Mouse (Mus musculus) MEL (cell line): ENCODE data around the gene Lats2. TPM values are rescaled to one million over a fixed set of nuclear protein-coding genes. Genes with fewer than 3 reads are reported as not detected.

Experiments
- DNase-seq: peaks from one replicate; pipeline ENCODE4 v3.0.0; 2011; ENCODE audit warnings: low read depth, low spot score
- H3K27ac ChIP-seq: 2 replicates; pipeline ENCODE4 v1.5.1; 2012; ENCODE audit warnings: low read depth, mild to moderate bottlenecking, control low read depth, low read length, moderate library complexity; ENCODE audit not compliant: control insufficient read depth
- H3K27me3 ChIP-seq, 2 experiments: fragments of 150-350 bp in 1 of 2; sonication (generic) in 1 of 2; 2 replicates each; pipeline ENCODE4 v1.6.1; 2012; ENCODE audit warnings: low read length in 2 of 2, mild to moderate bottlenecking in 2 of 2, improper control_type of control experiment in 1 of 2, moderate library complexity in 1 of 2; ENCODE audit not compliant: insufficient read depth in 2 of 2, control insufficient read depth in 1 of 2
- H3K36me3 ChIP-seq, 2 experiments: 2 replicates each; pipeline ENCODE4 v1.6.1; 2012 to 2014; ENCODE audit warnings: low read length in 2 of 2, improper control_type of control experiment in 1 of 2, inconsistent platforms in 1 of 2, mild to moderate bottlenecking in 1 of 2; ENCODE audit not compliant: insufficient read depth in 2 of 2, control insufficient read depth in 1 of 2
- H3K4me1 ChIP-seq, 2 experiments: fragments of 150-350 bp in 1 of 2; sonication (generic) in 1 of 2; 2 replicates each; pipeline ENCODE4 v1.6.1; 2012; ENCODE audit warnings: low read length in 2 of 2, improper control_type of control experiment in 1 of 2, mild to moderate bottlenecking in 1 of 2; ENCODE audit not compliant: insufficient read depth in 2 of 2, control insufficient read depth in 1 of 2
- H3K4me3 ChIP-seq, 2 experiments: fragments of 150-350 bp in 1 of 2; sonication (generic) in 1 of 2; 2 replicates each; pipeline ENCODE4 v1.5.1; 2012; ENCODE audit warnings: low read depth in 2 of 2, low read length in 2 of 2, mild to moderate bottlenecking in 2 of 2, moderate library complexity in 2 of 2, control low read depth in 1 of 2, improper control_type of control experiment in 1 of 2; ENCODE audit not compliant: control insufficient read depth in 1 of 2, insufficient read depth in 1 of 2
- H3K79me2 ChIP-seq: 2 replicates; pipeline ENCODE4 v1.6.1; 2012; ENCODE audit warnings: mild to moderate bottlenecking, low read length, moderate library complexity; ENCODE audit not compliant: control insufficient read depth, poor library complexity, insufficient read depth
- H3K9ac ChIP-seq: 2 replicates; pipeline ENCODE4 v1.6.1; 2012; ENCODE audit warnings: low read depth, mild to moderate bottlenecking, control low read depth, low read length, moderate library complexity; ENCODE audit not compliant: control insufficient read depth, poor library complexity, severe bottlenecking
- H3K9me3 ChIP-seq: fragments of 150-350 bp; sonication (generic); replicated peaks from 2 replicates; pipeline ENCODE4 v1.6.1; 2012; ENCODE audit warnings: mild to moderate bottlenecking, low read length, improper control_type of control experiment, moderate library complexity; ENCODE audit not compliant: insufficient read depth
- BHLHE40 ChIP-seq: IDR thresholded peaks from 2 replicates; pipeline ENCODE4 v1.6.1; 2012; ENCODE audit warnings: low read depth, mild to moderate bottlenecking, inconsistent platforms, low read length, improper control_type of control experiment, borderline replicate concordance
- CHD1 ChIP-seq: IDR thresholded peaks from 2 replicates; pipeline ENCODE4 v1.6.1; 2012; ENCODE audit warnings: low read depth, mild to moderate bottlenecking, inconsistent platforms, low read length, improper control_type of control experiment
- CHD2 ChIP-seq: IDR thresholded peaks from 2 replicates; pipeline ENCODE4 v1.6.1; 2011; ENCODE audit warnings: low read length, improper control_type of control experiment
- E2F4 ChIP-seq: IDR thresholded peaks from 2 replicates; pipeline ENCODE4 v1.6.1; 2011; ENCODE audit warnings: low read depth, low read length, improper control_type of control experiment, borderline replicate concordance
- ELF1 ChIP-seq: IDR thresholded peaks from 2 replicates; pipeline ENCODE4 v1.6.1; 2014; ENCODE audit warnings: low read depth, mild to moderate bottlenecking, inconsistent platforms, low read length, improper control_type of control experiment, moderate library complexity
- ETS1 ChIP-seq: IDR thresholded peaks from 2 replicates; pipeline ENCODE4 v1.6.1; 2012; ENCODE audit warnings: low read depth, mild to moderate bottlenecking, inconsistent platforms, low read length, improper control_type of control experiment, moderate library complexity
- GABPA ChIP-seq: IDR thresholded peaks from 2 replicates; pipeline ENCODE4 v1.6.1; 2012; ENCODE audit warnings: low read depth, mild to moderate bottlenecking, inconsistent platforms, low read length, improper control_type of control experiment, moderate library complexity
- GATA1 ChIP-seq: IDR thresholded peaks from 2 replicates; pipeline ENCODE4 v1.6.1; 2011; ENCODE audit warnings: low read depth, low read length, improper control_type of control experiment
- HCFC1 ChIP-seq: IDR thresholded peaks from 2 replicates; pipeline ENCODE4 v1.6.1; 2012; ENCODE audit warnings: low read depth, mild to moderate bottlenecking, inconsistent platforms, low read length, improper control_type of control experiment, moderate library complexity
- JUND ChIP-seq: IDR thresholded peaks from 2 replicates; pipeline ENCODE4 v1.6.1; 2011; ENCODE audit warnings: low read depth, mild to moderate bottlenecking, improper control_type of control experiment, low read length
- MAFK ChIP-seq: IDR thresholded peaks from 2 replicates; pipeline ENCODE4 v1.6.1; 2011; ENCODE audit warnings: low read depth, mild to moderate bottlenecking, low read length, improper control_type of control experiment, borderline replicate concordance
- MAX ChIP-seq: IDR thresholded peaks from 2 replicates; pipeline ENCODE4 v1.6.1; 2011; ENCODE audit warnings: low read length, improper control_type of control experiment
- MAZ ChIP-seq: IDR thresholded peaks from 2 replicates; pipeline ENCODE4 v1.6.1; 2012; ENCODE audit warnings: low read depth, mild to moderate bottlenecking, inconsistent platforms, low read length, improper control_type of control experiment
- MEF2A ChIP-seq: IDR thresholded peaks from 2 replicates; pipeline ENCODE4 v1.6.1; 2014; ENCODE audit warnings: low read depth, mild to moderate bottlenecking, inconsistent platforms, low read length, improper control_type of control experiment; ENCODE audit not compliant: poor library complexity, insufficient replicate concordance, severe bottlenecking; ENCODE audit errors: extremely low read depth
- MYB ChIP-seq: IDR thresholded peaks from 2 replicates; pipeline ENCODE4 v1.6.1; 2011; ENCODE audit warnings: mild to moderate bottlenecking, low read depth, low read length, improper control_type of control experiment
- MYC ChIP-seq: IDR thresholded peaks from 2 replicates; pipeline ENCODE4 v1.6.1; 2011; ENCODE audit warnings: low read depth, mild to moderate bottlenecking, low read length, improper control_type of control experiment, moderate library complexity
- NELFE ChIP-seq: IDR thresholded peaks from 2 replicates; pipeline ENCODE4 v1.6.1; 2011; ENCODE audit warnings: low read depth, low read length, improper control_type of control experiment
- NRF1 ChIP-seq: IDR thresholded peaks from 2 replicates; pipeline ENCODE4 v1.6.1; 2014; ENCODE audit warnings: low read depth, mild to moderate bottlenecking, inconsistent platforms, low read length, improper control_type of control experiment, moderate library complexity; ENCODE audit not compliant: poor library complexity, insufficient read depth, severe bottlenecking
- POLR2A ChIP-seq, 2 experiments: IDR thresholded peaks; 2 replicates each; pipeline ENCODE4 v1.6.1; 2011 to 2012; ENCODE audit warnings: low read length in 2 of 2, mild to moderate bottlenecking in 2 of 2, control low read depth in 1 of 2, improper control_type of control experiment in 1 of 2, low read depth in 1 of 2, moderate library complexity in 1 of 2; ENCODE audit not compliant: control insufficient read depth in 1 of 2, insufficient read depth in 1 of 2, poor library complexity in 1 of 2
- POLR2AphosphoS2 ChIP-seq: IDR thresholded peaks from 2 replicates; pipeline ENCODE4 v1.6.1; 2011; ENCODE audit warnings: low read length, improper control_type of control experiment
- SMC3 ChIP-seq: IDR thresholded peaks from 2 replicates; pipeline ENCODE4 v1.6.1; 2011; ENCODE audit warnings: low read depth, low read length, improper control_type of control experiment
- TBP ChIP-seq: IDR thresholded peaks from 2 replicates; pipeline ENCODE4 v1.8.0; 2011; ENCODE audit warnings: low read depth, low read length, improper control_type of control experiment
- TCF12 ChIP-seq: IDR thresholded peaks from 2 replicates; pipeline ENCODE4 v1.6.1; 2014; ENCODE audit warnings: low read depth, mild to moderate bottlenecking, inconsistent platforms, low read length, improper control_type of control experiment, moderate library complexity
- USF1 ChIP-seq: IDR thresholded peaks from 2 replicates; pipeline ENCODE4 v1.6.1; 2014; ENCODE audit warnings: low read depth, mild to moderate bottlenecking, inconsistent platforms, low read length, improper control_type of control experiment, moderate library complexity
- USF2 ChIP-seq, 2 experiments: IDR thresholded peaks; 2 replicates each; pipeline ENCODE4 v1.6.1; 2011 to 2012; ENCODE audit warnings: improper control_type of control experiment in 2 of 2, low read length in 2 of 2, borderline replicate concordance in 1 of 2, inconsistent platforms in 1 of 2, low read depth in 1 of 2, mild to moderate bottlenecking in 1 of 2; ENCODE audit not compliant: insufficient read depth in 1 of 2
- ZC3H11A ChIP-seq: IDR thresholded peaks from 2 replicates; pipeline ENCODE4 v1.6.1; 2012; ENCODE audit warnings: low read depth, mild to moderate bottlenecking, inconsistent platforms, low read length, improper control_type of control experiment
- ZKSCAN1 ChIP-seq: IDR thresholded peaks from 2 replicates; pipeline ENCODE4 v1.6.1; 2012; ENCODE audit warnings: low read depth, mild to moderate bottlenecking, inconsistent platforms, low read length, improper control_type of control experiment, moderate library complexity
- ZMIZ1 ChIP-seq: IDR thresholded peaks from 2 replicates; pipeline ENCODE4 v1.6.1; 2012; ENCODE audit warnings: low read depth, mild to moderate bottlenecking, inconsistent platforms, low read length, improper control_type of control experiment, moderate library complexity
- polyA plus RNA-seq, 2 experiments: library from polyadenylated mRNA; stranded (reverse) in 1 of 2; unstranded in 1 of 2; fragments of >175 nt in 1 of 2; fragments of >200 nt in 1 of 2; gene quantifications; 2 replicates each; pipeline versions ENCODE4 v1.2.1 to v1.2.4; 2012; ENCODE audit warnings: low replicate concordance in 2 of 2, low read depth in 1 of 2; ENCODE audit not compliant: insufficient read length in 2 of 2, insufficient read depth in 1 of 2, missing spikeins in 1 of 2
- total RNA-seq: library from RNA; depleted of rRNA; stranded (reverse); fragments of 300-350 nt; gene quantifications from 2 replicates; pipeline ENCODE4 v1.2.3, GENCODE M21; 2012

Lats2 gene
- total and polyA plus RNA-seq, 3 experiments, result 1.1 to 2.6 TPM; not detected in 1

DNA sequence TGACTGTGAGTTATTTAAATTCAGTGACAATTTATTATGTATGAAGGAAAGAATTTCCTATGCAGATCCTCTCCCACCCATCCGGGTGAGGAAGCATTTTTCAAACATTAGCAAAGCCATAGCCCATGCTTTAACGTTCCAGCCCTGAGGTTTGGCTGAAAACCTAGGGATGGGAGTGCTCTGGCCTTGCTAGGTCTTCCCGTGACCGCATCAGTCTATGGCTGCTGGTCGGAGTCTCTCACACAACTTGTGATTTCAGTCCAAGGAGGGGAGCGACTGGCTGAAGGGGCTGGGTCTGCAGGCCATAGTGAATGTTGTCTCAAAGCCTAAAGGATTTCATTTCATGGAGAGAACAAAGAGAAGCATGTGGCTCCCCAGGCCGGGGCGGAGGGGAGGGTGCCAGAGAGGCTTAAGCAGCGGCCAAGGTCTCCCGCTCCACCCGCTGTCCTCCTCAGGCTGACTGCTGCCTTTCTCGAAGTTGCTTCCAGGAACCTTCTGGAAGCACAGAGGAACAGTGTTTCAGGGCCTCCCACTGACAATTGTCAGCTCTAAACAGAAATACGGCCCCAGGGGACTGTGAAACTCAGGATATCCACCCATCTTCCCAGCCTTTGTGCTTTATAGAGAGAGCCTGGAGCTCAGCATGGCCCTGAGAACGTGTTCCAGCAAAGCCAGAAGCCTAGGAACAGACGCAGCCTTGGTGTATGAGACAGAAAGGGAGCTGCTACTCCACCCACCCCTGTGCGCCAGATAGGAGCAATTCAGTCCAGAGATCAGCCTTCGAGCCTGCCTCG is 50.9 kb downstream of the Lats2 start:
- DNase-seq, result no peak
- Histone ChIP-seq H3K79me2 (no peaks in the 10 kb centered on the region), H3K4me1 (peaks cover 0 to under 1% of the 10 kb centered on the region in 2 experiments; a peak in 1 of 4 replicates), H3K36me3 (no peaks in the 10 kb centered on the region), H3K4me3 (no peak overlapping the region), H3K9ac (no peak overlapping the region), H3K9me3 (no peaks in the 10 kb centered on the region), H3K27me3 (no peaks in the 10 kb centered on the region), H3K27ac (no peak overlapping the region)
- TF ChIP-seq HCFC1, result no peak
- TF ChIP-seq MYB, result no peak
- no peak for TF ChIP-seq SMC3
- TF ChIP-seq ELF1, result no peak

DNA sequence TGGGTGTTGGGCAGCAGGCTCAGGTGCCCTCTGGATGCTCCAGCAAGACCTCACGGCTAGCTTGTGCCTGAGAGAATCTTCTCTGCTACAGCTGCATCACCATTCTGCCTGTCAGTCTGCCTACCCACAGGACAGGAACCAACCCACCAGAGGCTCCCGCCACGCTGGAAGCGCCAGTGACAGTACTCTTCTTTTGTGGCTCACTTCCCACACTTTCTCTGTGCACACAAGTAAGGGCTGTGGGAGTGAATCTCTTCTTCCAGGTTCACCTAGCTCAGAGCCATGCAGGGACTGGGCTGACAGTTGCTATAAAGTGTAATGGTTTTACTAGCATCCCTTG is 51.5 kb downstream of the Lats2 start:
- no peak for DNase-seq

DNA sequence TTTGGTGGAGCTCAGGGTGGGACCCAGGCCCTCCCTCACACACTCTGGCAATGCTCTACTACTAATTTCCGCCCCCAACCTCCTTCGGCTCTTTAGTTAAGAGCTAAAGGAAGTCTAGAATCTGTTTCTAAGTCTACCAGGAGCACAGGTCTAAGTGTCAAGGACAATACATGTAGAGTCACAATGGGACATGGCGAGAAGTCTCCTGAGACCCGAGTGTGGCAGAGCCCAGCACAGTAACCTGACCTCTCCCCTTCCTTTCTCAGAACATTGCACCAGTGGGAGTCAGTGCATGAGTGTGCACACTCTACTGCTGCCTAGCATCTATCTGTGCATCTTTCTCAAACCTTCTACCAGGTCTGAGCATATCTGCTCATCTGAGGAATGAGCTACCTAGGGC is 52.4 kb downstream of the Lats2 start:
- H3K4me3 ChIP-seq, result no peak overlapping the region
- H3K9ac ChIP-seq, result no peak overlapping the region
- no peak for TF ChIP-seq MAX
- no peak for TF ChIP-seq POLR2A (IDR thresholded peaks at IDR 0.05; ENCODE audit: control insufficient read depth in 1 of 2, insufficient read depth in 1 of 2, low read depth in 1 of 2, low read length in 2 of 2, poor library complexity in 1 of 2)
- no peak for TF ChIP-seq ETS1
- TF ChIP-seq JUND, result no peak
- TF ChIP-seq NRF1, result no peak
- TF ChIP-seq GATA1, result no peak
- no peak for TF ChIP-seq MAFK
- TF ChIP-seq POLR2AphosphoS2, result no peak
- TF ChIP-seq TCF12, result no peak
- no peak for TF ChIP-seq TBP
- TF ChIP-seq ZMIZ1, result no peak
- no peak for TF ChIP-seq CHD1
- TF ChIP-seq USF2 (IDR thresholded peaks at IDR 0.05; ENCODE audit: borderline replicate concordance in 1 of 2, insufficient read depth in 1 of 2, low read depth in 1 of 2, low read length in 2 of 2), result no peak
- no peak for TF ChIP-seq E2F4
- TF ChIP-seq ZKSCAN1, result no peak
- TF ChIP-seq NELFE, result no peak
- no peak for TF ChIP-seq ZC3H11A
- no peak for TF ChIP-seq SMC3
- no peak for TF ChIP-seq USF1
- no peak for TF ChIP-seq CHD2
- H3K27me3 ChIP-seq, result no peaks in the 10 kb centered on the region
- no peak for DNase-seq
- H3K4me1 ChIP-seq, result no peaks in the 10 kb centered on the region; a peak in 1 of 4 replicates
- H3K36me3 ChIP-seq, result no peaks in the 10 kb centered on the region
- H3K79me2 ChIP-seq, result no peaks in the 10 kb centered on the region
- no peak overlapping the region for H3K27ac ChIP-seq
- H3K9me3 ChIP-seq, result no peaks in the 10 kb centered on the region

More for the DNA sequence above, 51.5 kb downstream of the Lats2 start:
- Histone ChIP-seq H3K4me1 (no peaks in the 10 kb centered on the region; a peak in 1 of 4 replicates), H3K27me3 (no peaks in the 10 kb centered on the region), H3K36me3 (no peaks in the 10 kb centered on the region)
- TF ChIP-seq MYC (no peak), SMC3 (no peak), GABPA (no peak), HCFC1 (no peak), MAX (no peak), ZMIZ1 (no peak), MEF2A (no peak), BHLHE40 (no peak), MAZ (no peak)
- TF ChIP-seq, all 39 proteins: peak for 0
- Histone ChIP-seq H3K9ac (no peak overlapping the region), H3K79me2 (no peaks in the 10 kb centered on the region), H3K9me3 (no peaks in the 10 kb centered on the region), H3K4me3 (no peak overlapping the region), H3K27ac (no peak overlapping the region)
